Mouse (Mus musculus): Measurements from ENCODE around the gene Erf. TPM values are rescaled to one million over a fixed set of nuclear protein-coding genes. Genes with fewer than 3 reads are reported as not detected.
A peak's percentile ranks its signal among the peaks of the same experiment; 100 is the strongest.

The Erf gene
- polyA plus RNA-seq, 1 experiment from 2014 or later, result 20.8 TPM

DNA sequence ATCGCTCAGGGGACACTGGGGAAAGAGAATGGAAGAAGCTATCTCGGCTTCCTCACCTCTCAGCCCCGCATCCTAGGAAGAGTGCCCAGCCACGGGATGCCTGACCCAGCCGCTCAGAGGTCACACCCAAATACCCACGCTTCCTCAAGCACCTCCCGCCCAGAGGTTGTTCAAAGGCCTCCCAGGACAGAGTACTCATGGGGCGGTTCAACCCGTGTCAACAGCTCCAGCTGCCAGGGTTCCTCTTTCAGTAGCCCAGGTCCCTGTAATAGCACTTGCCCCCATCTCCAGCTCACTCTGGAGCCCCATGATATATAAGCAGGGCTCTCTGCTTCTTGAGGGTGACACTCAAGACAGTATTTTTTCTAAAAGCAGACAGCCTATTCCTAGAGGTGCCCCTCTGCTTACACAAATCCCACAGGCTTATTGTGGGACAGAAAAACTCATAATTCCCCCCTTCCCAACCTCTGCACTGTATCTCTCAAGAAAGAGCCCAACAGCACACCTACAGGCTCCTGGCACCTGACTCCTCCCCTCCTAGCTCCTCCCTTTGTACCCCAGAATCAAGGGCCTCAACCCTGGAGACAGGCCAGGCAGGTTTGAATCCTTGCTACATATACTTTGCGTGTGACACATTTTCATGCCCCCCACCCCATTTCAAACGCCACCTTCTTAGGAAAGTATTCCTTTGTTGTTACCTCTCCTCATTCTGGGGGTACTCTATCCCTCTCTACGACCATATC is 32.7 kb downstream of the Erf start:
- WGBS, result 56% methylated on average over 12 of the region's 12 CpGs
- H3K4me3 ChIP-seq, result no peak overlapping the region
- peak overlapping the region; percentile 87 for H3K4me2 ChIP-seq (replicated peaks)
- no peak overlapping the region for H3K27ac ChIP-seq
- no peak overlapping the region for H3K9ac ChIP-seq
- no peak for ATAC-seq (ENCODE audit: insufficient number of reproducible peaks, insufficient read depth, low FRiP score, low TSS enrichment)
- no peaks in the 10 kb centered on the region for H3K9me3 ChIP-seq
- H3K4me1 ChIP-seq, result peaks cover 26% of the 10 kb centered on the region
- no peaks in the 10 kb centered on the region for H3K36me3 ChIP-seq
- H3K27me3 ChIP-seq, result no peaks in the 10 kb centered on the region

- no peak overlapping the region for H3K27ac ChIP-seq
- WGBS, result 85% methylated on average over 2 of the region's 2 CpGs
- H3K4me1 ChIP-seq, result peaks cover 5% of the 10 kb centered on the region
- no peak overlapping the region for H3K9ac ChIP-seq
- ATAC-seq (ENCODE audit: insufficient number of reproducible peaks, insufficient read depth, low FRiP score, low TSS enrichment), result no peak
- H3K4me2 ChIP-seq (replicated peaks), result no peak overlapping the region
- H3K27me3 ChIP-seq, result no peaks in the 10 kb centered on the region
- no peaks in the 10 kb centered on the region for H3K9me3 ChIP-seq
- peaks cover 17% of the 10 kb centered on the region for H3K36me3 ChIP-seq
- no peak overlapping the region for H3K4me3 ChIP-seq
Measured at GRCm38 (mm10) chr7:25214172-25214571, 36.4 kb downstream of the Erf start.

GRCm38 (mm10) chr7:25213099-25213498 is 37.5 kb downstream of the Erf start:
- Histone ChIP-seq H3K4me2 (replicated peaks) (no peak overlapping the region), H3K36me3 (peaks cover 25% of the 10 kb centered on the region), H3K4me3 (no peak overlapping the region), H3K27me3 (no peaks in the 10 kb centered on the region), H3K27ac (no peak overlapping the region), H3K9me3 (no peaks in the 10 kb centered on the region), H3K4me1 (no peaks in the 10 kb centered on the region), H3K9ac (no peak overlapping the region)
- 79% methylated on average over 3 of the region's 3 CpGs for WGBS
- no peak for ATAC-seq (ENCODE audit: insufficient number of reproducible peaks, insufficient read depth, low FRiP score, low TSS enrichment)

DNA sequence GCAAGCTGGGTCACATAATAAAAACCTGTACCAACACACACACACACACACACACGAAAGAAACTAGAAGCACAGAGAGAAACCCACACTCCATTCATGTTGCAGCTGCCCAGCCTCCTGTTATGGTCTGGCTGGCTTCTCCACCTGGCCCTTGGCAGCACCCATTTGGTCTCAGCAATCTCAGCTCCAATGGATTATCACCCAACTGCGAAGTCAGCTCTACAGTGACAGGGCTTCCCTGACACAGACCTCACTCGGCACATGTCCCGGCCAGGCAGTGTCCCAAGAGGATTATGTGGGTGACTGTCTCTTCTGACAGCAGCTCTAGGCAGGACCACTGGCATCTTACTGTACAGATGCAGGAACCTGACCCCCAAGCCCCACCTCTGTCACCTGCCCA is 40.1 kb downstream of the Erf start:
- H3K4me2 ChIP-seq (replicated peaks), result no peak overlapping the region
- no peak overlapping the region for H3K4me3 ChIP-seq
- H3K27me3 ChIP-seq, result no peaks in the 10 kb centered on the region
- ATAC-seq (ENCODE audit: insufficient number of reproducible peaks, insufficient read depth, low FRiP score, low TSS enrichment), result no peak
- H3K4me1 ChIP-seq, result no peaks in the 10 kb centered on the region
- WGBS, result 86% methylated on average over 4 of the region's 4 CpGs
- H3K36me3 ChIP-seq, result peaks cover 33% of the 10 kb centered on the region
- no peak overlapping the region for H3K9ac ChIP-seq
- no peaks in the 10 kb centered on the region for H3K9me3 ChIP-seq
- H3K27ac ChIP-seq, result no peak overlapping the region

- Histone ChIP-seq H3K9me3 (no peaks in the 10 kb centered on the region), H3K4me3 (no peak overlapping the region), H3K4me2 (replicated peaks) (no peak overlapping the region), H3K27ac (no peak overlapping the region), H3K9ac (no peak overlapping the region), H3K36me3 (peaks cover 34% of the 10 kb centered on the region), H3K4me1 (no peaks in the 10 kb centered on the region), H3K27me3 (no peaks in the 10 kb centered on the region)
- 67% methylated on average over 3 of the region's 3 CpGs for WGBS
- ATAC-seq (ENCODE audit: insufficient number of reproducible peaks, insufficient read depth, low FRiP score, low TSS enrichment), result no peak
Measured at GRCm38 (mm10) chr7:25209161-25209622, 41.4 kb downstream of the Erf start.

GRCm38 (mm10) chr7:25206094-25206830 is 44.3 kb downstream of the Erf start:
- WGBS, result 85% methylated on average over 16 of the region's 16 CpGs
- Histone ChIP-seq H3K27me3 (no peaks in the 10 kb centered on the region), H3K4me3 (no peak overlapping the region), H3K36me3 (peaks cover 56% of the 10 kb centered on the region), H3K27ac (no peak overlapping the region), H3K9me3 (no peaks in the 10 kb centered on the region), H3K9ac (no peak overlapping the region), H3K4me1 (no peaks in the 10 kb centered on the region), H3K4me2 (replicated peaks) (no peak overlapping the region)
- no peak for ATAC-seq (ENCODE audit: insufficient number of reproducible peaks, insufficient read depth, low FRiP score, low TSS enrichment)

GRCm38 (mm10) chr7:25205355-25206093 is 45.0 kb downstream of the Erf start:
- WGBS, result 68% methylated on average over 16 of the region's 16 CpGs
- no peaks in the 10 kb centered on the region for H3K27me3 ChIP-seq
- no peak overlapping the region for H3K4me3 ChIP-seq
- H3K9me3 ChIP-seq, result no peaks in the 10 kb centered on the region
- H3K9ac ChIP-seq, result no peak overlapping the region
- H3K27ac ChIP-seq, result no peak overlapping the region
- no peak overlapping the region for H3K4me2 ChIP-seq (replicated peaks)
- ATAC-seq (ENCODE audit: insufficient number of reproducible peaks, insufficient read depth, low FRiP score, low TSS enrichment), result no peak
- no peaks in the 10 kb centered on the region for H3K4me1 ChIP-seq
- peaks cover 51% of the 10 kb centered on the region for H3K36me3 ChIP-seq

- Histone ChIP-seq H3K36me3 (peaks cover 34% of the 10 kb centered on the region), H3K27ac (no peak overlapping the region)
- WGBS, result 83% methylated on average over 20 of the region's 20 CpGs
Measured at GRCm38 (mm10) chr7:25203624-25204023, 46.9 kb downstream of the Erf start.

DNA sequence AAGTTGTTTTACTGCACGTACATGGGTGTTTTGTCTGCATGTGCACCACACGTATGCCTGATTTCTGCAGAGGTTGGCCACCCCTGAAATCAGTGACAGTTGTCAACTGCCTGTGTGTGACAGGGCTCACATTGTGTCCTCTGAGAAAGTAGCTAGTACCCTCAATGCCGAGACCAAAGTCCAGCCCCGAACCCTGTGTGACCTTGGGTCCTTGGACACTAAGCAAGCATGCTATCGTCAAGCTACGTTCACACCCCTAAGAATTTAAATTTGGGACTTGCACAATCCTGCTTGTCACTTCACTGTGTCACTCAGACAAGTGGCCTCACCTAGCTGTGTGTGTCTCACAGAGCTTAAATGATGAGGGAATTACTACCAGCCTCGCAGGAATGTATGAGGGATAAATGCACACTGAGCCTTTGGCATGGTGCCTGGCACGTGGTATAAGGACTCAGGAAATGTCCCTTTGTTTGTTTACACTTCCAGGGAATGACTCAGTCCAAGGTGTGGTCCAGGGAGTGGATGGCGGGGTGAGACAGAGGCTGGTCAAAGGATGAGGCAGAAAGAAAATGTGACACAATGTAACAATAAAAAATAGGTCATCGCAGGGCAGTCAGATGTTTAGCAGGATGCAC is 53.1 kb downstream of the Erf start:
- H3K4me3 ChIP-seq, result no peak overlapping the region

More at GRCm38 (mm10) chr7:25203624-25204023, 46.9 kb downstream of the Erf start:
- H3K4me2 ChIP-seq (replicated peaks), result no peak overlapping the region
- no peaks in the 10 kb centered on the region for H3K4me1 ChIP-seq
- no peaks in the 10 kb centered on the region for H3K9me3 ChIP-seq
- H3K4me3 ChIP-seq, result no peak overlapping the region
- no peaks in the 10 kb centered on the region for H3K27me3 ChIP-seq
- H3K9ac ChIP-seq, result no peak overlapping the region
- no peak for ATAC-seq (ENCODE audit: insufficient number of reproducible peaks, insufficient read depth, low FRiP score, low TSS enrichment)

DNA sequence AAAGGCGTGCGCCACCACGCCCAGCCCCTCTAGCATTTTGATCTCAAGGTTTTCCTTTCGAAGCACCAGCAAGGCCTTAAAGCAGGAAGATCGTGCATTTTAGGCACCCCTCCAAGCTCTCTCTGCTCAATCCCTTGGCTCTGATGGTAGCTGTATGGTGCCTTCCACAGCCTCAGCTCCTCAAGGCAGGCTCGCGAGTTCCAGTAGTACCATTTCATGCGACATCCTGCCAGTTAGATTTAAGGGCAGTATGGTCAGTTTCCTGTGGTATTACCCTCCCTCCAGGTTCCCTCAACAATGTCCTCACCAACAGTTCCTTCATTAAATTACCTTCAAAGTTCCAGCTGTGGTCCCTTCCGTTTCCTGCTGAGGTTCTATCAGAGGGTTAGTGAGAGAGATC is 54.5 kb downstream of the Erf start:
- WGBS, result 89% methylated on average over 9 of the region's 9 CpGs
- no peak overlapping the region for H3K4me2 ChIP-seq (replicated peaks)
- H3K4me3 ChIP-seq, result no peak overlapping the region
- no peak overlapping the region for H3K9ac ChIP-seq
- H3K27me3 ChIP-seq, result no peaks in the 10 kb centered on the region; the same call in 1 of the 2 replicates
- no peak overlapping the region for H3K27ac ChIP-seq
- no peaks in the 10 kb centered on the region for H3K36me3 ChIP-seq
- H3K4me1 ChIP-seq, result no peaks in the 10 kb centered on the region
- no peak for ATAC-seq (ENCODE audit: insufficient number of reproducible peaks, insufficient read depth, low FRiP score, low TSS enrichment)
- no peaks in the 10 kb centered on the region for H3K9me3 ChIP-seq

More for the DNA sequence above, 53.1 kb downstream of the Erf start:
- Histone ChIP-seq H3K9ac (no peak overlapping the region), H3K27ac (no peak overlapping the region), H3K4me1 (no peaks in the 10 kb centered on the region), H3K4me2 (replicated peaks) (no peak overlapping the region), H3K9me3 (no peaks in the 10 kb centered on the region), H3K36me3 (peaks cover 10% of the 10 kb centered on the region), H3K27me3 (no peaks in the 10 kb centered on the region; the same call in 1 of the 2 replicates)
- 73% methylated on average over 10 of the region's 10 CpGs for WGBS
- no peak for ATAC-seq (ENCODE audit: insufficient number of reproducible peaks, insufficient read depth, low FRiP score, low TSS enrichment)

GRCm38 (mm10) chr7:25195148-25195547 is 55.4 kb downstream of the Erf start:
- Histone ChIP-seq H3K27ac (no peak overlapping the region), H3K36me3 (no peaks in the 10 kb centered on the region), H3K4me3 (no peak overlapping the region), H3K9me3 (no peaks in the 10 kb centered on the region), H3K4me1 (no peaks in the 10 kb centered on the region), H3K27me3 (no peaks in the 10 kb centered on the region; the same call in 1 of the 2 replicates), H3K4me2 (replicated peaks) (no peak overlapping the region), H3K9ac (no peak overlapping the region)
- 67% methylated on average over 3 of the region's 3 CpGs for WGBS
- no peak for ATAC-seq (ENCODE audit: insufficient number of reproducible peaks, insufficient read depth, low FRiP score, low TSS enrichment)
